Mouse (Mus musculus) brain, adult 10 weeks (tissue): ENCODE results near the gene Gm5415. TPM values are rescaled to one million over a fixed set of nuclear protein-coding genes. Genes with fewer than 3 reads are reported as not detected.

ENCODE experiments used
- polyA plus RNA-seq: library from polyadenylated mRNA; stranded (reverse); fragments of 350-450 nt; fragmentation: Illumina TruSeq; extraction: RNeasy Lipid Tissue Mini Kit (QIAGEN cat#74804); gene quantifications from one replicate; pipeline ENCODE4 v1.2.3, GENCODE M21; 2015; ENCODE audit warnings: low read depth, low replicate concordance

Gene Gm5415
- not detected for polyA plus RNA-seq

GRCm38 (mm10) chr1:32547194-32547593, at the start of gene Gm5415:
Gm5415 (minus strand) TSS chr1:32547294.

